8 mouse cellular contexts compared by ENCODE assay signal in genomic region chr13:55404853-55405782, GRCm38 (mm10). TPM values are rescaled to one million over a fixed set of nuclear protein-coding genes. Genes with fewer than 3 reads are reported as not detected.
DNase-seq lines count a peak whose midpoint lies in the region; ATAC-seq and TF ChIP-seq lines count a peak whose summit lies in the region.

No protein-coding gene starts in this region.

- 9% methylated on average over 11 of the region's 11 CpGs for WGBS in limb, embryonic 14.5 days
- WGBS in midbrain, embryonic 16.5 days = 10% methylated on average over 11 of the region's 11 CpGs
- WGBS in spleen, adult 2 months = 7% methylated on average over 11 of the region's 11 CpGs

- H3K36me3 ChIP-seq in limb, embryonic 14.5 days (ENCODE audit: control insufficient read depth, insufficient read depth, low read length) = no peaks in the 10 kb centered on the region
- no peaks in the 10 kb centered on the region for H3K36me3 ChIP-seq in midbrain, embryonic 16.5 days (ENCODE audit: control insufficient read depth, insufficient read depth, low read length)
- H3K36me3 ChIP-seq in spleen, adult 2 months (ENCODE audit: control insufficient read depth, insufficient read depth, low read length) = no peaks in the 10 kb centered on the region

- H3K4me2 ChIP-seq in limb, embryonic 14.5 days (replicated peaks; ENCODE audit: low read depth, low read length, severe bottlenecking) = peak overlapping the region; percentile 30; the same call in 1 of the 2 replicates
- H3K4me2 ChIP-seq in midbrain, embryonic 16.5 days (ENCODE audit: low read length) = peak overlapping the region; percentile 31

- TF ChIP-seq CTCF in spleen, adult 2 months (IDR thresholded peaks at IDR 0.05; ENCODE audit: extremely low read depth, insufficient read depth, insufficient read length, insufficient replicate concordance) = peak; percentile 95

- H3K27me3 ChIP-seq in limb, embryonic 14.5 days (ENCODE audit: control insufficient read depth, insufficient read depth, low read length) = no peaks in the 10 kb centered on the region
- no peaks in the 10 kb centered on the region for H3K27me3 ChIP-seq in midbrain, embryonic 16.5 days (ENCODE audit: control insufficient read depth, insufficient read depth, low read depth, low read length)
- H3K27me3 ChIP-seq in spleen, adult 2 months (ENCODE audit: control insufficient read depth, insufficient read depth, low read length) = no peaks in the 10 kb centered on the region

- TF ChIP-seq POLR2A in limb, embryonic 14.5 days (IDR thresholded peaks at IDR 0.05; ENCODE audit: borderline replicate concordance, extremely low read depth, insufficient read depth, insufficient read length) = no peak
- no peak for TF ChIP-seq POLR2A in spleen, adult 2 months (IDR thresholded peaks at IDR 0.05; ENCODE audit: low read depth, low read length)

- H3K4me3 ChIP-seq in limb, embryonic 14.5 days (replicated peaks; ENCODE audit: low read length) = no peak overlapping the region
- no peak overlapping the region for H3K4me3 ChIP-seq in midbrain, embryonic 16.5 days (ENCODE audit: low read depth, low read length)
- H3K4me3 ChIP-seq in spleen, adult 2 months (ENCODE audit: extremely low read depth, insufficient read depth, insufficient read length) = peak overlapping the region; percentile 9; the same call in 1 of the 2 replicates

- peaks cover 3% of the 10 kb centered on the region for H3K4me1 ChIP-seq in limb, embryonic 14.5 days (ENCODE audit: control insufficient read depth, insufficient read depth, low read length)
- peaks cover 6% of the 10 kb centered on the region; the same call in 1 of the 2 replicates for H3K4me1 ChIP-seq in midbrain, embryonic 16.5 days (ENCODE audit: control insufficient read depth, insufficient read depth, low read length)
- H3K4me1 ChIP-seq in spleen, adult 2 months (ENCODE audit: control insufficient read depth, insufficient read depth, insufficient read length) = peaks cover 6% of the 10 kb centered on the region; the same call in 1 of the 2 replicates

- ATAC-seq in limb, embryonic 14.5 days (ENCODE audit: low FRiP score, low read depth) = peak; percentile 91
- ATAC-seq in midbrain, embryonic 16.5 days = peak; percentile 94

- H3K9me3 ChIP-seq in limb, embryonic 14.5 days (ENCODE audit: control insufficient read depth, low read length) = no peaks in the 10 kb centered on the region
- no peaks in the 10 kb centered on the region for H3K9me3 ChIP-seq in midbrain, embryonic 16.5 days (replicated peaks; ENCODE audit: control insufficient read depth, low read length, poor library complexity, severe bottlenecking)

- H3K9ac ChIP-seq in limb, embryonic 14.5 days (ENCODE audit: low read depth, low read length, severe bottlenecking) = peak overlapping the region; percentile 38; the same call in 1 of the 2 replicates
- peak overlapping the region; percentile 49 for H3K9ac ChIP-seq in midbrain, embryonic 16.5 days (ENCODE audit: low read depth, low read length)

- H3K27ac ChIP-seq in limb, embryonic 14.5 days (replicated peaks; ENCODE audit: low read depth, low read length) = no peak overlapping the region; the same call in 1 of the 2 replicates
- H3K27ac ChIP-seq in midbrain, embryonic 16.5 days (ENCODE audit: low read length) = peak overlapping the region; percentile 78
- no peak overlapping the region for H3K27ac ChIP-seq in spleen, adult 2 months (ENCODE audit: insufficient read depth, low read length)

- peak; percentile 73 for DNase-seq in kidney, adult 18-20 months
- no peak for DNase-seq in kidney, adult 11 months
- peak; percentile 77 for DNase-seq in embryo, embryonic 11.5 days (ENCODE audit: low read depth, low spot score)
- peak; percentile 78 to 84 for DNase-seq in heart, adult 18-20 months
- peak; percentile 55 to 61 for DNase-seq in kidney, adult 8-10 months
- peak; percentile 81 for DNase-seq in limb, embryonic 14.5 days (ENCODE audit: low spot score)
- peak; percentile 78 to 81 for DNase-seq in spleen, adult 2 months (ENCODE audit: low read depth in 1 of 2, low spot score in 2 of 2)

RNA-seq across cellular contexts. Expression of gene Slc34a1, which starts 7.1 kb away (rescaled TPM):
- not detected for total RNA-seq in heart, adult 18-20 months (2021)
- polyA plus RNA-seq in limb, embryonic 14.5 days (2012; rRNA removed) = not detected in 2 replicates
- not detected in 2 replicates for polyA plus RNA-seq in limb, embryonic 14.5 days (2014; fragmentation: Nextera tagmentation; extraction: Ambion mirVana)
- not detected in 2 replicates for polyA plus RNA-seq in midbrain, embryonic 16.5 days (2015; fragmentation: Nextera tagmentation; extraction: Ambion mirVana)
- polyA plus RNA-seq in spleen, adult 2 months (2012; rRNA removed) = 0.87 and 2.2 TPM in 2 replicates

RNA-seq across cellular contexts. Expression of gene Pfn3, which starts 9.9 kb away (rescaled TPM):
- not detected for total RNA-seq in heart, adult 18-20 months (2021)
- polyA plus RNA-seq in limb, embryonic 14.5 days (2012; rRNA removed) = 0.52 TPM in 1 of 2 replicates, not detected in the other
- polyA plus RNA-seq in limb, embryonic 14.5 days (2014; fragmentation: Nextera tagmentation; extraction: Ambion mirVana) = not detected in 2 replicates
- polyA plus RNA-seq in midbrain, embryonic 16.5 days (2015; fragmentation: Nextera tagmentation; extraction: Ambion mirVana) = 0.57 and 0.98 TPM in 2 replicates
- polyA plus RNA-seq in spleen, adult 2 months (2012; rRNA removed) = not detected in 2 replicates

RNA-seq across cellular contexts. Expression of gene F12, which starts 21.5 kb away (rescaled TPM):
- not detected for total RNA-seq in heart, adult 18-20 months (2021)
- polyA plus RNA-seq in limb, embryonic 14.5 days (2012; rRNA removed) = 0.09 and 0.11 TPM in 2 replicates
- not detected in 2 replicates for polyA plus RNA-seq in limb, embryonic 14.5 days (2014; fragmentation: Nextera tagmentation; extraction: Ambion mirVana)
- 0.31 TPM in 1 of 2 replicates, not detected in the other for polyA plus RNA-seq in midbrain, embryonic 16.5 days (2015; fragmentation: Nextera tagmentation; extraction: Ambion mirVana)
- 0.64 and 1.6 TPM in 2 replicates for polyA plus RNA-seq in spleen, adult 2 months (2012; rRNA removed)

RNA-seq across cellular contexts. Expression of gene Rgs14, which starts 35.6 kb away (rescaled TPM):
- total RNA-seq in heart, adult 18-20 months (2021) = 1 to 10 TPM in 1 of 2 experiments, under 1 TPM in 1; 0.57 to 1.5 TPM
- polyA plus RNA-seq in limb, embryonic 14.5 days (2012; rRNA removed) = 1.8 and 1.9 TPM in 2 replicates
- 1.3 and 2.4 TPM in 2 replicates for polyA plus RNA-seq in limb, embryonic 14.5 days (2014; fragmentation: Nextera tagmentation; extraction: Ambion mirVana)
- polyA plus RNA-seq in midbrain, embryonic 16.5 days (2015; fragmentation: Nextera tagmentation; extraction: Ambion mirVana) = 0.34 and 0.62 TPM in 2 replicates
- polyA plus RNA-seq in spleen, adult 2 months (2012; rRNA removed) = 54.7 and 68.4 TPM in 2 replicates

RNA-seq across cellular contexts. Expression of gene Grk6, which starts 39.8 kb away (rescaled TPM):
- 10 to 100 TPM; 13.9 to 17.1 TPM for total RNA-seq in heart, adult 18-20 months (2021)
- polyA plus RNA-seq in limb, embryonic 14.5 days (2012; rRNA removed) = 81.4 and 92.8 TPM in 2 replicates
- 51.7 and 57.5 TPM in 2 replicates for polyA plus RNA-seq in limb, embryonic 14.5 days (2014; fragmentation: Nextera tagmentation; extraction: Ambion mirVana)
- polyA plus RNA-seq in midbrain, embryonic 16.5 days (2015; fragmentation: Nextera tagmentation; extraction: Ambion mirVana) = 28.3 and 31.8 TPM in 2 replicates
- polyA plus RNA-seq in spleen, adult 2 months (2012; rRNA removed) = 189 and 229 TPM in 2 replicates
